Mouse (Mus musculus) myocyte (in vitro differentiated cells): ENCODE measurements around the gene Ch25h. TPM values are rescaled to one million over a fixed set of nuclear protein-coding genes. Genes with fewer than 3 reads are reported as not detected.
A peak's percentile ranks its signal among the peaks of the same experiment; 100 is the strongest.

Experiments used
- H3K27me3 ChIP-seq: one replicate; pipeline ENCODE4 v1.6.1; 2011; ENCODE audit not compliant: control insufficient read depth, insufficient read depth, insufficient read length
- H3K36me3 ChIP-seq: one replicate; pipeline ENCODE4 v1.6.1; 2011; ENCODE audit not compliant: control insufficient read depth, insufficient read depth
- H3K4me2 ChIP-seq: one replicate; pipeline ENCODE4 v1.6.1; 2011; ENCODE audit warnings: low read depth, control low read depth
- H3K4me3 ChIP-seq: one replicate; pipeline ENCODE4 v1.5.1; 2011; ENCODE audit warnings: mild to moderate bottlenecking, control low read depth, moderate library complexity
- H3K79me2 ChIP-seq: one replicate; pipeline ENCODE4 v1.6.1; 2011; ENCODE audit not compliant: control insufficient read depth, insufficient read depth
- H3ac ChIP-seq: one replicate; pipeline ENCODE4 v1.6.1; 2011; ENCODE audit not compliant: control insufficient read depth, insufficient read length
- CEBPB ChIP-seq: IDR thresholded peaks from 2 replicates; pipeline ENCODE4 v1.6.1; 2011; ENCODE audit warnings: mild to moderate bottlenecking, moderate library complexity; ENCODE audit not compliant: poor library complexity, insufficient read depth, severe bottlenecking
- E2F4 ChIP-seq: IDR thresholded peaks from one replicate; pipeline ENCODE4 v1.6.1; 2011; ENCODE audit warnings: mild to moderate bottlenecking, control low read depth, moderate library complexity; ENCODE audit not compliant: insufficient read depth
- MAX ChIP-seq: IDR thresholded peaks from one replicate; pipeline ENCODE4 v1.6.1; 2011; ENCODE audit warnings: low read depth, mild to moderate bottlenecking, control low read depth
- MYOD1 ChIP-seq, 3 experiments: IDR thresholded peaks; one replicate each; pipeline ENCODE4 v1.6.1; 2011; ENCODE audit warnings: control low read depth in 2 of 3, low read depth in 2 of 3, mild to moderate bottlenecking in 2 of 3, moderate library complexity in 1 of 3; ENCODE audit not compliant: insufficient read length in 2 of 3, control insufficient read depth in 1 of 3
- MYOG ChIP-seq, 3 experiments: IDR thresholded peaks; one replicate each; pipeline ENCODE4 v1.6.1; 2011; ENCODE audit warnings: control low read depth in 2 of 3, low read depth in 2 of 3, mild to moderate bottlenecking in 2 of 3; ENCODE audit not compliant: insufficient read length in 2 of 3, control insufficient read depth in 1 of 3, insufficient read depth in 1 of 3
- POLR2A ChIP-seq: IDR thresholded peaks from one replicate; pipeline ENCODE4 v1.6.1; 2011; ENCODE audit warnings: low read depth, mild to moderate bottlenecking, control low read depth, moderate library complexity; ENCODE audit not compliant: insufficient read length
- POLR2AphosphoS2 ChIP-seq: IDR thresholded peaks from one replicate; pipeline ENCODE4 v1.6.1; 2011; ENCODE audit warnings: low read depth, control low read depth; ENCODE audit not compliant: insufficient read length
- REST ChIP-seq: IDR thresholded peaks from one replicate; pipeline ENCODE4 v1.6.1; 2011; ENCODE audit warnings: mild to moderate bottlenecking, control low read depth, moderate library complexity; ENCODE audit not compliant: insufficient read depth, insufficient read length
- SRF ChIP-seq: IDR thresholded peaks from one replicate; pipeline ENCODE4 v1.6.1; 2011; ENCODE audit warnings: low read depth; ENCODE audit not compliant: control insufficient read depth, insufficient read length
- TCF12 ChIP-seq: IDR thresholded peaks from one replicate; pipeline ENCODE4 v1.6.1; 2011; ENCODE audit warnings: mild to moderate bottlenecking, control low read depth; ENCODE audit not compliant: poor library complexity, insufficient read depth, severe bottlenecking
- TCF3 ChIP-seq: IDR thresholded peaks from one replicate; pipeline ENCODE4 v1.6.1; 2011; ENCODE audit warnings: low read depth, control low read depth; ENCODE audit not compliant: insufficient read length
- USF1 ChIP-seq: IDR thresholded peaks from one replicate; pipeline ENCODE4 v1.6.1; 2011; ENCODE audit warnings: low read depth, mild to moderate bottlenecking, control low read depth, moderate library complexity
- polyA plus RNA-seq: library from polyadenylated mRNA; unstranded; fragments of >200 nt; fragmentation: generic; extraction: Trizol; gene quantifications from one replicate; pipeline ENCODE4 v1.2.1, GENCODE M21; 2012; ENCODE audit warnings: missing spikeins

Gene Ch25h
- polyA plus RNA-seq, 1 experiment: 9.9 TPM

- Histone ChIP-seq H3K27me3 (no peaks in the 10 kb centered on the region), H3K36me3 (peaks cover 12% of the 10 kb centered on the region), H3K4me2 (no peak overlapping the region), H3K4me3 (no peak overlapping the region), H3ac (no peak overlapping the region), H3K79me2 (no peaks in the 10 kb centered on the region)
- TF ChIP-seq USF1 (no peak), TCF12 (no peak), CEBPB (no peak), POLR2A (no peak), MYOD1 (IDR thresholded peaks at IDR 0.05; ENCODE audit: control insufficient read depth in 1 of 3, insufficient read length in 2 of 3, low read depth in 2 of 3) (no peak), POLR2AphosphoS2 (no peak), SRF (no peak), TCF3 (no peak), REST (no peak), E2F4 (no peak), MYOG (IDR thresholded peaks at IDR 0.05; ENCODE audit: control insufficient read depth in 1 of 3, insufficient read depth in 1 of 3, insufficient read length in 2 of 3, low read depth in 2 of 3) (no peak), MAX (no peak)
These were observed 30.3 kb upstream of the Ch25h start for GRCm38 (mm10) chr19:34505161-34505721.

GRCm38 (mm10) chr19:34500763-34501162, 25.8 kb upstream of the Ch25h start:
- Histone ChIP-seq H3K36me3 (peaks cover 6% of the 10 kb centered on the region), H3K4me3 (no peak overlapping the region), H3K4me2 (no peak overlapping the region), H3K79me2 (no peaks in the 10 kb centered on the region), H3K27me3 (no peaks in the 10 kb centered on the region), H3ac (no peak overlapping the region)
- TF ChIP-seq MYOG (IDR thresholded peaks at IDR 0.05; ENCODE audit: control insufficient read depth in 1 of 3, insufficient read depth in 1 of 3, insufficient read length in 2 of 3, low read depth in 2 of 3) (no peak), E2F4 (peak; percentile 49)

GRCm38 (mm10) chr19:34496353-34496752, 21.4 kb upstream of the Ch25h start:
- Histone ChIP-seq H3K4me3 (no peak overlapping the region), H3K27me3 (no peaks in the 10 kb centered on the region), H3K36me3 (peaks cover 11% of the 10 kb centered on the region), H3K4me2 (no peak overlapping the region), H3ac (no peak overlapping the region), H3K79me2 (no peaks in the 10 kb centered on the region)
- TF ChIP-seq POLR2AphosphoS2 (no peak), MAX (no peak), USF1 (no peak), MYOG (IDR thresholded peaks at IDR 0.05; ENCODE audit: control insufficient read depth in 1 of 3, insufficient read depth in 1 of 3, insufficient read length in 2 of 3, low read depth in 2 of 3) (no peak), SRF (no peak), TCF3 (no peak), CEBPB (no peak), TCF12 (no peak), POLR2A (no peak), MYOD1 (IDR thresholded peaks at IDR 0.05; ENCODE audit: control insufficient read depth in 1 of 3, insufficient read length in 2 of 3, low read depth in 2 of 3) (no peak), E2F4 (no peak), REST (no peak)

- no peaks in the 10 kb centered on the region for H3K27me3 ChIP-seq
- peak; percentile 84 for TF ChIP-seq CEBPB
- TF ChIP-seq MYOG (IDR thresholded peaks at IDR 0.05; ENCODE audit: control insufficient read depth in 1 of 3, insufficient read depth in 1 of 3, insufficient read length in 2 of 3, low read depth in 2 of 3): no peak
- no peak for TF ChIP-seq TCF3
- no peaks in the 10 kb centered on the region for H3K79me2 ChIP-seq
- H3ac ChIP-seq: no peak overlapping the region
- no peak overlapping the region for H3K4me3 ChIP-seq
- H3K4me2 ChIP-seq: no peak overlapping the region
- peaks cover 5% of the 10 kb centered on the region for H3K36me3 ChIP-seq
These were observed 18.9 kb upstream of the Ch25h start for GRCm38 (mm10) chr19:34493859-34494258.

- H3K4me2 ChIP-seq: no peak overlapping the region
- H3K4me3 ChIP-seq: no peak overlapping the region
- no peaks in the 10 kb centered on the region for H3K36me3 ChIP-seq
- H3K79me2 ChIP-seq: no peaks in the 10 kb centered on the region
- no peak overlapping the region for H3ac ChIP-seq
- TF ChIP-seq TCF12 (no peak), POLR2AphosphoS2 (no peak), POLR2A (no peak), MYOG (IDR thresholded peaks at IDR 0.05; ENCODE audit: control insufficient read depth in 1 of 3, insufficient read depth in 1 of 3, insufficient read length in 2 of 3, low read depth in 2 of 3) (no peak), CEBPB (no peak), MAX (no peak), TCF3 (no peak), REST (no peak), SRF (no peak), E2F4 (no peak), USF1 (no peak), MYOD1 (IDR thresholded peaks at IDR 0.05; ENCODE audit: control insufficient read depth in 1 of 3, insufficient read length in 2 of 3, low read depth in 2 of 3) (no peak)
- H3K27me3 ChIP-seq: no peaks in the 10 kb centered on the region
These were observed 8.6 kb upstream of the Ch25h start for GRCm38 (mm10) chr19:34483547-34483946.
